Mouse (Mus musculus) liver, embryonic 16.5 days (tissue): ENCODE measurements around the gene Pdia4. TPM values are rescaled to one million over a fixed set of nuclear protein-coding genes. Genes with fewer than 3 reads are reported as not detected.

Source experiments
- ATAC-seq: fragments of 200-750 bp; cut with Nextera tagmentation; 2 replicates; pipeline ENCODE4 v1.8.0; 2017; ENCODE audit warnings: low read depth, mild to moderate bottlenecking, moderate number of reproducible peaks, moderate library complexity
- H3K27ac ChIP-seq: fragments of 300-500 bp; sonication (generic); 2 replicates; pipeline ENCODE4 v1.5.1; 2014; ENCODE audit warnings: mild to moderate bottlenecking, low read length
- H3K27me3 ChIP-seq: fragments of 300-500 bp; sonication (generic); 2 replicates; pipeline ENCODE4 v1.6.1; 2014; ENCODE audit warnings: low read depth, low read length, mixed read lengths; ENCODE audit not compliant: control insufficient read depth, insufficient read depth
- H3K36me3 ChIP-seq: fragments of 300-500 bp; sonication (generic); 2 replicates; pipeline ENCODE4 v1.6.1; 2014; ENCODE audit warnings: mild to moderate bottlenecking; ENCODE audit not compliant: control insufficient read depth, insufficient read depth
- H3K4me1 ChIP-seq: fragments of 300-500 bp; sonication (generic); 2 replicates; pipeline ENCODE4 v1.6.1; 2014; ENCODE audit warnings: low read depth, low read length, mixed read lengths; ENCODE audit not compliant: control insufficient read depth
- H3K4me2 ChIP-seq: fragments of 300-500 bp; sonication (generic); 2 replicates; pipeline ENCODE4 v1.6.1; 2014; ENCODE audit warnings: low read depth, low read length, mixed read lengths
- H3K4me3 ChIP-seq: fragments of 300-500 bp; sonication (generic); 2 replicates; pipeline ENCODE4 v1.5.1; 2014; ENCODE audit warnings: low read depth, mild to moderate bottlenecking, low read length
- H3K9ac ChIP-seq: fragments of 300-500 bp; sonication (generic); 2 replicates; pipeline ENCODE4 v1.6.1; 2014; ENCODE audit warnings: low read depth, low read length
- H3K9me3 ChIP-seq: fragments of 300-500 bp; sonication (generic); replicated peaks from 2 replicates; pipeline ENCODE4 v1.6.1; 2016; ENCODE audit warnings: low read length; ENCODE audit not compliant: control insufficient read depth
- WGBS: fragments of 180-500 bp; shearing (Covaris S2); extraction: QIAGEN DNeasy Blood & Tissue Kit; methylation state at CpG from one replicate; pipeline ENCODE4 v1.1.7; 2014; ENCODE audit not compliant: insufficient replicate concordance; 5-methylcytosine and 5-hydroxymethylcytosine counted together
- polyA plus RNA-seq: library from polyadenylated mRNA; unstranded; fragments of >200 nt; fragmentation: Nextera tagmentation; extraction: Ambion mirVana; gene quantifications from 2 replicates; pipeline ENCODE4 v1.2.1, GENCODE M21; 2015

Pdia4 gene
- polyA plus RNA-seq, 1 experiment from 2014 or later, result 136 TPM

DNA sequence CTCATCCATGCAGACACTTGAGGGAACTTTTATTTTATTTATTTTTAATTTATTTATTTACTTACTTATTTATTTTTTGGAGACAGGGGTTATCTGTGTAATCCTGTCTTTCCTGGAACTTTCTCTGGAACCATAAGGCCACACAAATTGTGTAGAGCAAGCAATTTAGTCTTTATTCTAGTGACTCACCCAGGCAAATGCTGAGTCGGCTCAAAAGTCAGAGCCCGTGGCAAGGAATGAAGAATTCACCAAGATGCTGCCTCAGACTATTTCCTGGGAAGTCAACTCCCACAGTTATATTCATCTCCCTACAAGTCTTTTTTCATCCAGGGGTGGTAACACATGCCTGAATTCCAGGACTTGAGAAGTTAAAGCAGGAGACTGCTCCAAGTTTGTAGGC, 7.7 kb downstream of the Pdia4 start:
- Histone ChIP-seq H3K4me2 (no peak overlapping the region), H3K27ac (no peak overlapping the region), H3K27me3 (no peaks in the 10 kb centered on the region), H3K4me1 (peaks cover 5% of the 10 kb centered on the region), H3K9ac (no peak overlapping the region), H3K9me3 (no peaks in the 10 kb centered on the region), H3K36me3 (peaks cover 16% of the 10 kb centered on the region), H3K4me3 (no peak overlapping the region)
- 69% methylated on average over 2 of the region's 2 CpGs for WGBS
- no peak for ATAC-seq

DNA sequence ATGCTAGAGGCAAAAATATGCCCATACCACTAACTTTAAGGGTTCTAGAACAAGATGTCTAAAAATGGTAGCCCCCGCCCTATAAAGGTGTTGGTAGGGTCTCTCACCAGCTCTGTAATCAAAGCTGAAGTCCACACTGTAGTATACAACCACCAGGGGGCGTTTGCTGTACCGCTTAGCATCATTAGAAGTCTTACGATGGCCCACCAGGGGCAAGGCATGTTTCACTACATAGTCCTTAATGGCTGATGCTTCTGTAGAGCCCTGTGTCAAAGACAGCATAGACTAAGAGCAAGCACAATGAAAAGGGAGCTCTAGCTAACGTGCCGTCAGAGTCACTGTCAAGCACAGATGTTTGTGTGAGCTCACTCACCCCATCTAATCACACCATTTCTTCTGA, 14.2 kb downstream of the Pdia4 start:
- ATAC-seq, result 0 out of 2 replicates have a peak, but pooled peaks have one; percentile 9
- 38% methylated on average over 6 of the region's 6 CpGs for WGBS
- no peaks in the 10 kb centered on the region for H3K9me3 ChIP-seq
- peaks cover 23% of the 10 kb centered on the region for H3K36me3 ChIP-seq
- no peak overlapping the region for H3K4me2 ChIP-seq
- H3K27me3 ChIP-seq, result no peaks in the 10 kb centered on the region
- no peak overlapping the region for H3K4me3 ChIP-seq
- H3K9ac ChIP-seq, result no peak overlapping the region
- H3K27ac ChIP-seq, result no peak overlapping the region
- no peaks in the 10 kb centered on the region for H3K4me1 ChIP-seq

DNA sequence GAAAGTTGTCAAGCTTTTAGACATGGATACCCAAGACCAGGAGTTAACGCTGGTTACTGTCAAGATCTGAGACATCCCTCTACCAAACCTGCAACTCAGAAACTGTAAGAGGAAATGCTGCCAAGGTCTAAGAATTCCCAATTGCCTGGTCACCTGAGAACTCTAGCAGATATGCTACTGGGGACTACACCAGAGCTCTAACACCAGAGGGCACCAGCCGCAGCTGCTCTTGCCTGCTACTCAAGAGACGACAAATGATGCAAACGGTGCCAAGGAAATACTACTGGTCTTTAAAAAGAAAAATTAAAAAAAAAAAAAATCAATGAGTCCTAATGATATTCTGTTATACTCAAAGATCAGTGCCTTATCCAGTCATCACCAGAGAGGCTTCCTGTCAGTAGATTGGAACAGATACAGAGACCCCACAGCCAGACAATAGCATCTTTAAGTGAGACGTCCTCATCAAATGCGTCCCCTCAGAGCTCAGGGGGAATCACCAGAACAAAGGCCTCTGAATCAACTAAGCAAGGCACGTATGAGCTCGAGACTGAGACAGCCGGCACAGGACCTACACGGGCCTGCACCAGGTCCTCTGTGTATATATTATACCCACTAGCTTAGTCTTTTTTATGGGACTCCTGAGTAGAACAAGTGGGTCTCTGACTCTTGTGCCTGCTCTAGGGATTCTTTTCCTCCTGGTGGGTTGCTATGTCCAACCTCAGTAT, 19.0 kb downstream of the Pdia4 start:
- WGBS, result 68% methylated on average over 10 of the region's 10 CpGs
- H3K27ac ChIP-seq, result no peak overlapping the region
- H3K4me2 ChIP-seq, result no peak overlapping the region
- H3K36me3 ChIP-seq, result peaks cover 13% of the 10 kb centered on the region
- H3K4me1 ChIP-seq, result peaks cover 4% of the 10 kb centered on the region
- H3K27me3 ChIP-seq, result no peaks in the 10 kb centered on the region
- ATAC-seq, result no peak
- no peak overlapping the region for H3K9ac ChIP-seq
- H3K4me3 ChIP-seq, result no peak overlapping the region
- no peaks in the 10 kb centered on the region for H3K9me3 ChIP-seq

DNA sequence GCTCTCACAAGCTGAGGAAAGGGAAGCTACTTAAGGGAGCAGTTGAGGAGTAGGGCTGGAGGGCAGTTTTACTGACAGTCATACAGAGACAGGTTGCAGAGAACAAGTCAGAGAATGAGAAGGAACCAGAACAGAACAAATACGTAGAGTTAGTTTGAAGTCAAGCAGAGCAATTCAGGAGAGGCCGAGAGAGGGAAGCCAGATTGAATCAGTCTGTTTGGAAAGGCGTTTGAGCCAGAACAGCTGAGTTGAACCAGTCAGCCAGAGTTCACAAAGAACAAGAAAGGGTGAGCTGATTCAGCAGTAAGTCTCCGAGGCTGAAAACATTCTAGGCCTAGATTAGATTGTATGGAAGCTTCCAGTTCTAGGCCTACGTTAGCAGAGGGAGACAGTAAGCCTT, 19.9 kb downstream of the Pdia4 start:
- no peak overlapping the region for H3K4me2 ChIP-seq
- peaks cover 13% of the 10 kb centered on the region for H3K4me1 ChIP-seq
- H3K9ac ChIP-seq, result no peak overlapping the region
- no peaks in the 10 kb centered on the region for H3K9me3 ChIP-seq
- H3K4me3 ChIP-seq, result no peak overlapping the region
- H3K27me3 ChIP-seq, result no peaks in the 10 kb centered on the region
- peaks cover 13% of the 10 kb centered on the region for H3K36me3 ChIP-seq
- ATAC-seq, result no peak
- 57% methylated on average over 5 of the region's 5 CpGs for WGBS
- H3K27ac ChIP-seq, result no peak overlapping the region

DNA sequence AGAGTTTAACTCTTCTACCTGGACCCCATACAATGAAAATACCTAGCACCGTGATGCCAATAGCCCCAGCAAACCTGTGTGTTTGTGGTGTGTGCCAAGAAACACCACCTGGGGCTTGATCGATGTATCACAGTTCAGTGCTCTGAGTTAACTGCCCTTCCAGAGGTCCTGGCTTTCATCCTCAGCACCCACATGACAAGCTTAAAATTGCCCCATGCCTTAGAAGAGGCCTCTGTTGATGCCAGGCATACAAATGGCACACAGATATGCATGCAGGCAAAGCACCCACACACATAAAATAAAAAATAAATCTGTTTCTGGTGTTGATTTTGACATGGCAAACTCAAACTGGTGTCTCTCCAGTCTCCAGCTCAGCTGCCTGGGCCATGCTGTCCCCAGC, 20.7 kb downstream of the Pdia4 start:
- H3K27ac ChIP-seq, result no peak overlapping the region
- no peak overlapping the region for H3K9ac ChIP-seq
- no peaks in the 10 kb centered on the region for H3K9me3 ChIP-seq
- WGBS, result 81% methylated on average over 2 of the region's 2 CpGs
- no peaks in the 10 kb centered on the region for H3K27me3 ChIP-seq
- H3K4me3 ChIP-seq, result no peak overlapping the region
- peaks cover 13% of the 10 kb centered on the region for H3K4me1 ChIP-seq
- no peak overlapping the region for H3K4me2 ChIP-seq
- ATAC-seq, result no peak
- peaks cover 12% of the 10 kb centered on the region for H3K36me3 ChIP-seq

DNA sequence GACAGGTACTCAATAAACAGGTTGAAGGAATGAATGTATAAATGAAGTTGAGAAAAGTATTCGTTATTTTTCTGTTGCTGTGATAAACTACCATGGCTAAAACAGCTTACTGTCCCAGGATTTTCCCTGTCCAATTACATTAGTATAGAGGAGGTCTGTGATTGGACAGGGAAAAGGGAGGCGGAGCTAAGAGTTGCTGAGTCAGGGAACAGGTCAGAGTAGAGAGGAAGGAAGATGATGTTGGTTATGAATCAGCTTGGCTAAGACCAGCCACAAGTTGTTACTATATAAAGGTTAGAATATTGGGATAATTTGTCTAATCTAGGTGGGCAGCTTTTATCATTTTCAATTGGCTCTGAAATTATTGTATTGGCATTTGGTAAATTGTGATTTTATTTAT, 22.5 kb downstream of the Pdia4 start:
- Histone ChIP-seq H3K4me3 (no peak overlapping the region), H3K36me3 (no peaks in the 10 kb centered on the region; the same call in 1 of the 2 replicates), H3K4me1 (peaks cover 13% of the 10 kb centered on the region), H3K27me3 (no peaks in the 10 kb centered on the region), H3K27ac (no peak overlapping the region), H3K4me2 (no peak overlapping the region), H3K9me3 (no peaks in the 10 kb centered on the region), H3K9ac (no peak overlapping the region)
- peak; percentile 63 for ATAC-seq
- WGBS, result 25% methylated on average over 2 of the region's 2 CpGs

DNA sequence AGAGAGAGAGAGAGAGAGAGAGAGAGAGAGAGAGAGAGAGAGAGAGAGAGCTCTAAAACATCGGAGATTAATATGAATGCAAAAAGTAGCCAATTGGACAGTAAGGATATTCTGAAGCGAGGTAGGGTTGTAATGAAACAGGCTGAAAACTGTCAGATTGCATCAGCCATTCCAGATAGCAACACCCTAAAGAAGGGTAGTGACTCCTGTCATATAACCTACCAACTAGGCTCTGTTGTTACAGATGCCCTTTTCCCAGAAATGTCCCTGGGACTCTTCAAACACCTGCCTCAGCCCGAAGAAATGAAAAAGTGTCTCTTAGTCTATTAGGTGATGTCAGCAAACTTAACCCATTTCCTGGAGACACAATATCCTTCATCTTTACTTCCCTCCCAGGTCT, 24.4 kb downstream of the Pdia4 start:
- Histone ChIP-seq H3K9me3 (no peaks in the 10 kb centered on the region), H3K4me2 (peak overlapping the region; percentile 64), H3K27ac (peak overlapping the region; percentile 77), H3K9ac (peak overlapping the region; percentile 67), H3K27me3 (no peaks in the 10 kb centered on the region), H3K4me3 (peak overlapping the region; percentile 60), H3K4me1 (peaks cover 13% of the 10 kb centered on the region), H3K36me3 (no peaks in the 10 kb centered on the region)
- ATAC-seq, result 0 out of 2 replicates have a peak, but pooled peaks have one; percentile 20
- 29% methylated on average over 3 of the region's 3 CpGs for WGBS

DNA sequence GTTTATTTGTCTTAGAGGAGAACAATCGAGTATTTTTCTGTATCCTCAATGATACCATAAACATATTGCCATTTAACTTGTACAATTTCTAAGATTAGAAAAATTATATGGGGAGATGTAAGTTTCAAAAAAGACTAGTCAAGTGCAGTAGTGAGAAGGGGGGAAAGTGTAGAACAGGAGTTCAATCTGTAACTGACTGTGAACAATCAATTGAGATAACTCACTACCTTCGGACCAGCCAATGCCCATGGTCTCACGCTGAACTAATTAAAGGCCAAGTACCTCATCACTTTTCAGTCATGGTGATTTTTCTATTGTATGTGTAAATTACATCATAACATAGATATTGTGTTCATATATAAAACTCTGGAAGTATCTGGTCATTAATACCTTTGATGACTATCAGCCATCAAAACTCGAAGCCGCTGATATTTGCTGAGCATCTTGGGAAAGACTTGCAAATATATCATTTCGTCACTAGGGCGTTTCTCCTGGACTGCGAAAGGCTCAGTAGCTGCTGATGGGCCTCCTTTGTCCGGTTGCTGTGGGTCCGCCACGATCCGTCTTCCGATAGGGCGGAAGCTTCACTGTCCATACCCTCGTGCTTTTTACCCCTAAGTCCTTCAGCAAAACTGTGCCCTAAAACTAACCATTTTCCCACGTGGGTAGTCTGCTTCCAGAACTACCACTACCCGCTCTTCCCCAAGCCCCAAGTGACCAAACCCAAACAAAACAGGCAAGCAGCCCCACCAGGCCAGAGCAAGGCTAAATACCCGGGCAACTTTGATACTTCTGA, 25.1 kb downstream of the Pdia4 start:
- Histone ChIP-seq H3K36me3 (no peaks in the 10 kb centered on the region), H3K4me2 (peak overlapping the region; percentile 64), H3K9ac (peak overlapping the region; percentile 67), H3K9me3 (no peaks in the 10 kb centered on the region), H3K4me3 (peak overlapping the region; percentile 60), H3K27me3 (no peaks in the 10 kb centered on the region), H3K4me1 (peaks cover 13% of the 10 kb centered on the region), H3K27ac (peak overlapping the region; percentile 77)
- peak; percentile 90 for ATAC-seq
- WGBS, result under 1% methylated on average over 18 of the region's 18 CpGs
